Mouse (Mus musculus) c-Kit-positive CD71-positive TER-119-positive erythroid progenitor cells, embryonic 14.5 days (primary cell): Measurements from ENCODE around the gene Dnmt1.
A peak's percentile ranks its signal among the peaks of the same experiment; 100 is the strongest.

Experiments
- DNase-seq: peaks from one replicate; pipeline ENCODE4 v3.0.0-alpha.2; 2013; ENCODE audit warnings: low spot score

Gene Dnmt1

DNA sequence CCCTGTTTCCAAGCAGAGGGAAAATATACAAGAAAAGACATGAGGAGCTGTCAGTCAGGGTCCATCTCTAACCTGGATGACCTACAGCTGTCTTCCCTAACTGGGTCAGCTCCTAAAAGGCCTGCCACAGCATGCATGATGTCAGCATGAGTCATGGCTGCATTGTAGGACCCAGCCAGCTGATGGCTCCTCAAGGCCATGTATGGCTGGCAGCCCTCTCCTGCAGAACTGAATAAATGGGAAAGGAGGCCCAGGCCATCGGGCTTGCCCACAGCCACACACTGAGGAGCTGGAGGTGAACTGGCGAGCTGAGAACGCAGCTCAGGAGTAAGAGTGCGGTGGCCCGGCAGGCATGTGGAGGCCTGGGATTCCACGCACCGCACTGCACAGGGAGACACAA, 16.3 kb downstream of the Dnmt1 start:
- DNase-seq = no peak

DNA sequence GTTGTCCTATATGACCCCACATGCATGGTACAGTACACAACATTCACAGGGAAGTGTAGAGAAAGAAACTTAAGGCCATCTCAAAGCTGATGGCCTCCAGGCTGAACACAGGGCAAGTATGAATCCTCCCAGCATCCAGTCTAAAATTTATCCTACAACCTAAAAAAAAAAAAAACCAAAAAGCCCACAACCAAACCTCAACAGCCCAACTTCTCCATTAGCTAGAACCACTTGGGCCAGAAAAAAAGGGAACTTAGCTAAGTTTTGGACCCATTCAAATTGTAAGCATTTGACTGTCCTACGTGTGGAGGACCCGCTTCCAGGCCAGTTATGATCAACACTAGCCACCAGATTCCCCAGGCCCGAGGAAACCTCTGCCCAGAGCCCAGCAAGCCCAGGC, 36.4 kb downstream of the Dnmt1 start:
- DNase-seq = no peak

- DNase-seq = peak; percentile 59
These were observed 43.5 kb downstream of the Dnmt1 start for GRCm38 (mm10) chr9:20916160-20916559.

DNA sequence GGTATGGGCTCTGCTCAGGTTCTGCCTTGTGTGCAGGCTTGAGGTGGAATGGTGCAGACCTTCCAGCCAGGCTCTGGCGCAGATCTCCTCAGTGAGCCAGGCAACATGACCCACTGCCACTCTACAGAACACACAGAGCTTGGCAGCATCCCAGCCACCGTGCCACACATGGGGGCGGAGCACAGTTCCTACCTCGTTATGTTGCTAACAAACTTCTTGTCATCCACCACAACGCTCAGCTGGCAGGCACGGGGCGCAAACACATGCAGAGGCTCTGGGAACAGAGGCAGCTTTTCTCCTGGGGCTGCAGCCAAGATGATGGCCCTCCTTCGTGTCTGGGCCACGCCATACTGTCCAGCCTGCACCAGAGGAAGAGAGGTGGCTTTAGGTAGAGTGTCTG, 49.7 kb downstream of the Dnmt1 start:
- no peak for DNase-seq

GRCm38 (mm10) chr9:20902174-20902491, 57.6 kb downstream of the Dnmt1 start:
- no peak for DNase-seq

DNA sequence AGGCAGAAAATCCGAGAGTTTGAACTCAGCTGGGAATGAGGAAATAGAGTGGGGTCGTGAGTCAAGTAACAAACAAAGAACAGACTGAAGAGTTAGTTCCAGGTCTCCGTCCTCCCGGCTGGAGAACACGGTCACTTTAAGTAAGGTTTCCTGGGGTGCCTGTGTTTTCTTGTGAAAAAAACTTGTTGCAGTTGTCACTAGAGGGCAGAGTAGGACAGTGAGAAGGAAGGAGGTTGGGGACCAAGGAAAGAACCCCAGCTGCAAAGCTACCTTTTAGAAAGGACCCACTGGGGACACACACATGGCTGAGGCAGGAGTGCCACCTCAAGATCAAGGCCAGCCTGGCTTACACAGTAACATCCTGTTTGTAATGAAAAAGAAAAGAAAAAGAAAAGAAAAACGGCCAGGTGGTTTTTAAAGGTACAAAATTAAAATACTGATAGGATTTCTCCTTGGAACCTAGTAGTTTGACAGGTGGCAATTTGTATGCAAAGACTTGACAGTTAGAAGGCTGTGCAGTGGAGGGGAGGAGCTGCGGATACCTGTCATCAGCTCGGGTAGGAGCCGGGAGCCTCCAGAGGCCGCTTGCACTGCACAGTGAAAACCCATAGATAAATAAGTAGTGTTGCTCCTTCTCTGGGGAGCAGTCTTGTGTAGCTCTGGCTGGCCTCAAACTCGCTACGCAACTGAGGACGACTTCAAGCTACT, 58.1 kb downstream of the Dnmt1 start:
- DNase-seq = peak; percentile 68

- DNase-seq = peak; percentile 81
These were observed 61.1 kb downstream of the Dnmt1 start, which contains the start of gene Eif3g for GRCm38 (mm10) chr9:20898511-20899073. TSS of gene Eif3g (minus strand) at chr9:20898623.

GRCm38 (mm10) chr9:20897736-20898510, 61.8 kb downstream of the Dnmt1 start:
- no peak for DNase-seq

- DNase-seq = no peak
These were observed 64.3 kb downstream of the Dnmt1 start for GRCm38 (mm10) chr9:20895382-20895781.

- no peak for DNase-seq
These were observed 65.1 kb downstream of the Dnmt1 start for GRCm38 (mm10) chr9:20894629-20895028.

DNA sequence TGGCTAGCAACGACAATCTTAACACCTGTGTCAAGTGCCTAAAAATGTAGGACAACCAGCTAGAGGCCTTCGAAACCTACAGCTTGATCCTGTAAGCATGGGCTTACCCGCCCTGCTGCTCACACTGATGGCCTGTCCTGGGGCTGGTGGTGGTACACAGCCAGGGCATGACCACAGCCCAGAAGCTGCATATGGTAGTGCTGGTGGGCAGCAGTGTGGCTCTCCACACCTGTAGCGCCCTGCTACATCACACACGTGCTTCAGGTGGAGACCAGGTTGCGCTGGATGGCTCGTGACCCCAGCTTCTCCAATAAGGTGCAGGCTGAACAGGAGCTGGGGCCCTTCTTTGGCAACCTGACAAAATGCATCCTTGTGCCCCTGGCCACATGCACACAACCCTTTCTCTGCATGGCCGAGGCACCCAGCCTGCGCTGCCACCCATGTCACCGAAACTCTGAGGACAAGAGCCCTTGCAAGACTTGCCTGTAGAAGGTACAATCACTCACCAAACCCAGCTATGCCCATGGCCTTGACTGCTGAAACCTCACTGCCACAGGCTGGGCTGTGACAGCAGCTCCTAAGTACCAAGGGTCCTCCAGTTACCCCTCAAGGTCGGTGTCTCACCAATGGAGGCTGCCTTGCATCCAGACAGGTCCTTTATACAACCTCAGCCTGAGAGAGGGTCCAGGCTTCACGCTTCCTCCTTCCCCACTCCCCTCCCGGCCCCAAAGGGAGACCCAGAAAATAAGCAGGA, 65.9 kb downstream of the Dnmt1 start:
- DNase-seq = no peak

DNA sequence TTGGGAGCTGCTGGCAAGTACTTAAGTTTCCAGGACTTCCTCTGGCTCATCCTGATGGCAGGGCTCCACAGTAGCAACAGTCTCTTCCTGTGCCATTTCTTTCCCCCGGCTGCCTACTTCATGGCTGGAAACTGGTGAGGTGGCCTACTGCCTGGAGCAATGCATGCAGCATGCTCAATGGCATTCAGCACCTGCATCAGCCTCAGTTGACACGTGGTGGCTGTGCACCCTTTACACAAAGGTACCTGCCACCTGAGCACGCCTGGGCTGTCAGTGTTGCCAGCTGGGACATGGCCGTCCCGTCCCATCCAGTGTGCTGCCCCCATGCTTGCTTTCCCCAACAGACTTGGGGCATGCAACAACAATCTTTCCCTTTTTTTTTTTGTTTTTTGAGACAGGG, 66.6 kb downstream of the Dnmt1 start:
- no peak for DNase-seq

GRCm38 (mm10) chr9:20892104-20892653, 67.5 kb downstream of the Dnmt1 start:
- no peak for DNase-seq

DNA sequence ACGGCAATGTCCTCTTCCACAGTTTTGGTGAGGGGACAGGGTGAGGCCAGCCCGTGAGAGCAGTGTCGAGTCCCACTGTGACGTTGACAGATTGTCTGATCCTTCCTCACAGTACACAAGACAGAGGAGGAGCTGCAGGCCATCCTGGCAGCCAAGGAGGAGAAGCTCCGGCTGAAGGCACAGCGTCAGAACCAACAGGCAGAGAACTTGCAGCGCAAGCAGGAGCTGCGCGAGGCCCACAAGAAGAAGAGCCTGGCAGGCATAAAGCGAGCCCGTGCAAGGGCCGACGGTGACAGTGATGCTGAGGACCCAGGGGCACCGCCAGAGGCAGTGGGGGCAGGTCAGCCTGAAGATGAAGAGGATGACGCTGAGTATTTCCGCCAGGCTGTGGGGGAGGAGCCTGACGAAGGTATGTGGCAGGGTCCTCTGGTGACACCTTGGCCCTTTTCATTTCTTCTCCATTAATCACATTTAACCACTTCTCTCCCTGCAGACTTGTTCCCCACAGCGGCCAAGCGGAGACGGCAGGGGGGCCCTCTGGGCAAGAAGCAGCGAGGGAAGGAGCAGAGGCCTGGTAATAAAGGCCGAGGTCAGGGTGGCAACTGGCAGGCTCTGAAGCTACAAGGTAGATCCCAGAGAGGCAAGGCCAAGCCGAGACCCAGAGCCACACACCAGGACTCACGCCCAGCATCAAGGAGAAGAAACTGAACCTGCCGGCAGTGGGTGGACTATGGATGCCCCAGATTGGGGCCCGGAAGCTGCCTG, 68.2 kb downstream of the Dnmt1 start:
- no peak for DNase-seq

DNA sequence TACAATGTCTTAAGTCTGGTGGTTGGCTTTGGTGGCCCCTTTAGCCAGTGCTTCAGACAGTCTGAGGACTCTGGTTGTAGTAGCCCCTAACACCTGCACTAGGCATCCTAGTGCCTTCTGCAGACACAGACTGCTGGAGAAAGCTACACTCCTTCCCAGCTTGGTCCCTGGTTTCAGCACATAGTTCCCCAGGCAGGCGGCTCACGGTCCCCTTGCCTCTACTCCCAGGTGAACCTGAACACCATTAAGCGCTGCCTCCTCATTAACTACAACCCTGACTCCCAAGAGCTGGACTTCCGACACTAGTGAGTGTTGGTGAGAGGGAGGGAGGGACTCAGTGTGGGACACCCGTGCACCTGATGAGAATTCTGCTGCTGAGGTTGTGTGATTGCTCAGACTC, 69.3 kb downstream of the Dnmt1 start:
- DNase-seq = no peak

- DNase-seq = peak; percentile 74
These were observed 70.2 kb downstream of the Dnmt1 start for GRCm38 (mm10) chr9:20889185-20890141.

DNA sequence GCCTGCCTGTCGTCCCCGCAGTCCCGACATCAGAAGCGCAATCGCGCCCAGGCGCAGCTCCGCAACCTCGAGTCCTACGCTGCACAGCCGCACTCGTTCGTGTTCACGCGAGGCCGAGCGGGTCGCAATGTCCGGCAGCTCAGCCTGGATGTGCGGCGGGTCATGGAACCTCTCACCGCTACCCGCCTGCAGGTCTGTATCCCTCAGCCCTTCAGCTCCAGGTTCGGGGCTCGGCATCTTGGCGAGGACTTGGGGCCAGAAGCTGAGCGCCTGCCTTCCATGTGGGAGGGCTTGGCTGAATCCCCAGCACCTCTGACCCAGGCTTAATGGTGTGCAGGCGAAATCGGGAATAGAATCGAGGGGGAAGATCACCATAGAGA, 71.3 kb downstream of the Dnmt1 start:
- DNase-seq = no peak

DNA sequence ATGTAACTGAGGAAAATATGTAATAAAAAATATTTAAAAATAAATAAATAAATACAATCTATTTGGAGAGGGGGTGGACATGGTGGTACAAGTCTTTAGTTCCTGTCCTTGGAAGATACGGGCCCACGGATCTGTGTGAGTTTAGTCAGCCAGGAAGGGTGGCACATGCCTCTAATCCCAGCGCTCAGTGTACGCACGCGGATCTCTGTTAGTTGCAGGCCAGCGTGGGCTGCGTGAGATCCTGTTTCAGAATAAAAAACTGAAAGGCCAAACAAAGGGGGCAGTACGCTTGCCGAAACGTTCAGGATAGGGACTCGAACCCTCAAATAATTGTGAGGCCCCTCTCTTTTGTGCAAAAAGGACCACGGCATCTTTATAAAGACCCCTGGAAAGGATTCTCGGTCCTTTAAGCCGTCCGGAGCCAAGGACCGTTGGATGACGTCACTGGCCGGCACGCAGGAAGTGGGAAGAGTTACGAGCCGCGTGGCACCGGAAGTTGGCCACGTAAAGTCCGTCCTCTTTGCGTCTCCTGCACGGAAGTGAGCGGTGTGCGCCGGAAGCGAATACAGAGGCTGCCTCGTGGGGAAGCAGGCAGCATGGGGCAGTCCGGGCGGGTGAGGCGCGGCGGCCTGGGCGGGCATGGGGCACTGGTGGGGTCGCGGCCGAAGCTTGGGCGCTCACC, 71.8 kb downstream of the Dnmt1 start, which contains the start of gene Ppan:
Gene Ppan, plus strand, starts transcription at position 472 of the 682 bp plus-strand sequence.
- DNase-seq = peak; percentile 93

DNA sequence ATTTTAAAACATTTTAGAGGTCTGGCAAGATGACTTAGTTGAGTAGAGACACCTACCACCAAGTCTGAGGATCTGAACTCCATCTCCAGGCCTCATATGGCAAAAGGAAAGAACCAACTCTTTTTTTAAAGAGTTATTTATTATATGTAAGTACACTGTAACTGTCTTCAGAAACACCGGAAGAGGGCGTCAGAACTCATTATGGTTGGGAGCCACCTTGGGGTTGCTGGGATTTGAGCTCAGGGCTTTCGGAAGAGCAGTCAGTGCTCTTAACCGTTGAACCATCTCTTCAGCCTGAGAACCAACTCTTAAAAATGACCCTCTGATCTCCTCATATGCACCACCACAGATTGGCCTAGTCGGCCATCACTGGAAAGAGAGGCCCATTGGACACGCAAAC, 72.5 kb downstream of the Dnmt1 start:
- no peak for DNase-seq

DNA sequence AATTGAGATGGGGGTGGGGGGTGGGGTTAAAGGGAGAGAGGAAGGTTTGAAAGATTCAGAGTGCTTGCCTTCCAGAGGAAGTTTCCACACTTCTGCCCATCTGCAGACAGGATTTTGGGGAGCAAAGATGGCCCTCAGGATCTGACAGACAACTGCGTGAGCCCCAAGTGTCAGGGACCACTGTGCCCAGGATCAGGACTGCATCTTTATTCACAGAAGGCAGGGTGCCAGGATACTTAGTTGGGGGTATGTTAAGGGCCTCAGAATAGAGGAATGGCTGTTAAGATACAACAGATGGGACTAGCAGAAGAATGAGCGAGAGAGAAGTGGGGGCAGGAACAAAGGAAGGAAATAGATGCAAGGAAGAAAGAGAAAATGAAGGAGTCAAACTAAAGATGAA, 73.1 kb downstream of the Dnmt1 start:
- DNase-seq = no peak
